Mouse (Mus musculus): Measurements from ENCODE around the gene Focad.

DNA sequence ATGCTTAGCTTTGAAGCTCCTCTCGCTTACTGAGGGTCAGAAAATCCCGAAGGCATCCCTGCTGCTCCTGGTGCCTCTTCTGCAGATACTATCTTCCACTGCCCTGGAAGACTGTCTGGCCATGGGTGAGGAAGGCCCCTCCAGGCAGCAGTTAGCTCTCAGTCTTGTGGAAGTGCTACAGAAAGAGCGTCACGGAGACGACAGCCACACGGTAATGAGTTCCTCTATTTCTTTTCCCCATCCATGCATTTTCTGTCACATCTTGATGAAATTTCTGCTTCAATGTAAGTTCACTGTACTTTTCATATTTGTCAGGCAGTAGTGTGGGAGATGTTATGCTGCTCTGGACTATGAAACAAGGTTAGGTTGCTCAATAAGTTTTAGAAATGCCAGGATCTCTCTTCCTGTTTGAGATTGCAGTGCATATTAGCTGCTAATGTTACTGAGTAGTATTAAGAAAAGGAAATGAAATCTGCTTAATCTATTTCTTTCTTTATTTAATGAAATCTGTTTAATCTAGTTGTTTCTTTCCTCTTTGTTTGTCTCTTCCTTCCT is 91.5 kb downstream of the Focad start:
- no peak for TF ChIP-seq POLR2A (IDR thresholded peaks at IDR 0.05; ENCODE audit: low read depth, low read length)
- TF ChIP-seq CTCF (IDR thresholded peaks at IDR 0.05; ENCODE audit: borderline replicate concordance, insufficient read depth, low read length) = no peak

Measured in embryonic fibroblast, embryonic 13.5 days (primary cell).